Mouse (Mus musculus) midbrain, embryonic 16.5 days (tissue): ENCODE results near the gene Ppp2r5a. TPM values are rescaled to one million over a fixed set of nuclear protein-coding genes. Genes with fewer than 3 reads are reported as not detected.
"Not testable (repeated sequence)": the region's sequence is repeated elsewhere in the genome, so short reads cannot be mapped to it uniquely, and the experiment has no call there.

ENCODE experiments used
- ATAC-seq: fragments of 200-750 bp; cut with Nextera tagmentation; 2 replicates; pipeline ENCODE4 v1.8.0; 2017; ENCODE audit warnings: moderate TSS enrichment
- H3K27ac ChIP-seq: fragments of 300-500 bp; sonication (generic); 2 replicates; pipeline ENCODE4 v1.5.1; 2014; ENCODE audit warnings: mild to moderate bottlenecking, low read length, mixed read lengths
- H3K27me3 ChIP-seq: fragments of 300-500 bp; sonication (generic); 2 replicates; pipeline ENCODE4 v1.6.1; 2014; ENCODE audit warnings: low read depth, low read length, mixed read lengths; ENCODE audit not compliant: control insufficient read depth, insufficient read depth
- H3K36me3 ChIP-seq: fragments of 300-500 bp; sonication (generic); 2 replicates; pipeline ENCODE4 v1.6.1; 2014; ENCODE audit warnings: mild to moderate bottlenecking, low read length, moderate library complexity, mixed read lengths; ENCODE audit not compliant: control insufficient read depth, insufficient read depth
- H3K4me1 ChIP-seq: fragments of 300-500 bp; sonication (generic); 2 replicates; pipeline ENCODE4 v1.6.1; 2014; ENCODE audit warnings: mild to moderate bottlenecking, low read length, mixed read lengths; ENCODE audit not compliant: control insufficient read depth, insufficient read depth
- H3K4me2 ChIP-seq: fragments of 300-500 bp; sonication (generic); 2 replicates; pipeline ENCODE4 v1.6.1; 2014; ENCODE audit warnings: mild to moderate bottlenecking, low read length, mixed read lengths
- H3K4me3 ChIP-seq: fragments of 300-500 bp; sonication (generic); 2 replicates; pipeline ENCODE4 v1.5.1; 2014; ENCODE audit warnings: low read depth, mild to moderate bottlenecking, low read length, moderate library complexity, mixed read lengths
- H3K9ac ChIP-seq: fragments of 300-500 bp; sonication (generic); 2 replicates; pipeline ENCODE4 v1.6.1; 2014; ENCODE audit warnings: low read depth, low read length, mixed read lengths
- H3K9me3 ChIP-seq: fragments of 300-500 bp; sonication (generic); replicated peaks from 2 replicates; pipeline ENCODE4 v1.6.1; 2014; ENCODE audit warnings: mild to moderate bottlenecking, low read length, mixed read lengths; ENCODE audit not compliant: control insufficient read depth, poor library complexity, severe bottlenecking
- WGBS: fragments of 180-500 bp; shearing (Covaris S2); extraction: QIAGEN DNeasy Blood & Tissue Kit; methylation state at CpG from one replicate; pipeline ENCODE4 v1.1.7; 2014; 5-methylcytosine and 5-hydroxymethylcytosine counted together
- polyA plus RNA-seq: library from polyadenylated mRNA; unstranded; fragments of >200 nt; fragmentation: Nextera tagmentation; extraction: Ambion mirVana; gene quantifications from 2 replicates; pipeline ENCODE4 v1.2.1, GENCODE M21; 2015

The Ppp2r5a gene
- polyA plus RNA-seq, 1 experiment from 2014 or later: 6.5 TPM

DNA sequence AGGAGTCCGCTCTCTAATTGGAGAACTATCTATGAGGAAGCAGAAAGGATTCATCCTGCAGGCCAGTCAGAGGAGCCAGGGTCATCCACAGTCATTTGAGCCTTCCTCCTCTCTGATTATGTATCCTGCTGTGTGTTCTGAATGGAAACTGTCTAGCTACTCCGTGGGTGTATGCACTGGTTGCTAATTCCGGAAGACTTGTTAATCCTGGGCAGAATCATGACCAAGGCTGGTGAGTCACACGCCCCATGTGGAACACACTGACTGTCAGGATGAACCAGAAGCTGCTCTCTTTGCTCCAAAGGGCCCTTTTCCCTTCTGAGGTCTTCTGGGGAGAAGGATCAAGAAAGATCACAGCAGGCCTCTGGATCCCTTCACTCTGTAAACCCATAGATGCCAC lies 35.5 kb upstream of the Ppp2r5a start:
- Histone ChIP-seq H3K36me3 (no peaks in the 10 kb centered on the region), H3K4me2 (no peak overlapping the region), H3K27me3 (no peaks in the 10 kb centered on the region), H3K4me3 (no peak overlapping the region), H3K4me1 (peaks cover 3% of the 10 kb centered on the region; the same call in 1 of the 2 replicates), H3K9me3 (no peaks in the 10 kb centered on the region), H3K9ac (no peak overlapping the region), H3K27ac (no peak overlapping the region)
- 38% methylated on average over 4 of the region's 4 CpGs for WGBS
- no peak for ATAC-seq

DNA sequence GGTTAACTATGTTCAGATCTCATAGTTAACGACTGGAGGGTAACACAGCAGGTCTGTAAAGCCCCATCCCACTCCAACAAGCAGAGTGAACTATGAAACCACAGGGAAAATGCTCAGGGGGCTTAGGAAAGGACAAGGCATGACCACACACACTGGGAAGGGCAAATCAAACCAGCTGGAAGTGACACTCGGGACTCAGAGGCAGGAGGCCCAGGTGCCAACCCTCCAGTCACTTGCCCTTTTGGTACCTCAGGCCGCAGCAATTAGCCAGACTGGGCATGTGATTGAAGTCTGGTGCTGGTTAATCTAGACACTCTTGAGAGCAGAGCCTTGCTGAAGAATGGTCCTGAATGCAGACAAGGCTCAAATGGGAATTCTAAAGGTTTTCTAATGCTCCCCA lies 33.6 kb upstream of the Ppp2r5a start:
- no peak overlapping the region for H3K4me3 ChIP-seq
- H3K27me3 ChIP-seq: no peaks in the 10 kb centered on the region
- H3K36me3 ChIP-seq: no peaks in the 10 kb centered on the region
- H3K27ac ChIP-seq: no peak overlapping the region
- peaks cover 3% of the 10 kb centered on the region; the same call in 1 of the 2 replicates for H3K4me1 ChIP-seq
- H3K9me3 ChIP-seq: no peaks in the 10 kb centered on the region
- ATAC-seq: no peak
- H3K9ac ChIP-seq: no peak overlapping the region
- WGBS: 30% methylated on average over 3 of the region's 3 CpGs
- H3K4me2 ChIP-seq: no peak overlapping the region

GRCm38 (mm10) chr1:191435359-191435758 lies 32.3 kb upstream of the Ppp2r5a start:
- Histone ChIP-seq H3K9ac (no peak overlapping the region), H3K4me1 (peaks cover 3% of the 10 kb centered on the region; the same call in 1 of the 2 replicates), H3K27ac (no peak overlapping the region), H3K27me3 (no peaks in the 10 kb centered on the region), H3K4me2 (no peak overlapping the region), H3K4me3 (no peak overlapping the region), H3K36me3 (no peaks in the 10 kb centered on the region), H3K9me3 (no peaks in the 10 kb centered on the region)
- peak; percentile 66; the same call in 1 of the 2 replicates for ATAC-seq
- 5% methylated on average over 1 of the region's 1 CpGs for WGBS

DNA sequence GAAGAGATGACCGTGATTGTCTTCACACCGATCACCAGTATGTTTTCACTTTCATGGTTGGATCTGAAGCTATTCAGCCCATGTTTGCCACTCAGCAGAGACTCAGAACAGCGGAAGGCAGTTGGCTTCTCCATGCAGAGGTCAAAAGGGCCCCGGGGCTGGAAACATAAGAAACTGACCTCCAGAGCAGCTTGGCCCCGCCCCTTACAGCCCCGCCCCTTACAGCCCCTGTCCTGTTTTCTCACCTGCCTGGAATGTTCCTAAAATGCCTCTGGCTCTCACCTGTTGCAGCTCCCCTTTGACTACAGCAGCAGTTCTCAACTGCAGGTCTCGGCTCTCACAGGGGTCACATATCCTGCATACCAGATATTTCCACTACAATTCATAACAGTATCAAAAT lies 29.5 kb upstream of the Ppp2r5a start:
- no peak for ATAC-seq
- no peak overlapping the region for H3K4me3 ChIP-seq
- no peaks in the 10 kb centered on the region for H3K27me3 ChIP-seq
- no peak overlapping the region for H3K4me2 ChIP-seq
- no peak overlapping the region for H3K27ac ChIP-seq
- H3K4me1 ChIP-seq: peaks cover 3% of the 10 kb centered on the region; the same call in 1 of the 2 replicates
- no peaks in the 10 kb centered on the region for H3K36me3 ChIP-seq
- no peak overlapping the region for H3K9ac ChIP-seq
- no peaks in the 10 kb centered on the region for H3K9me3 ChIP-seq
- WGBS: 54% methylated on average over 7 of the region's 7 CpGs

DNA sequence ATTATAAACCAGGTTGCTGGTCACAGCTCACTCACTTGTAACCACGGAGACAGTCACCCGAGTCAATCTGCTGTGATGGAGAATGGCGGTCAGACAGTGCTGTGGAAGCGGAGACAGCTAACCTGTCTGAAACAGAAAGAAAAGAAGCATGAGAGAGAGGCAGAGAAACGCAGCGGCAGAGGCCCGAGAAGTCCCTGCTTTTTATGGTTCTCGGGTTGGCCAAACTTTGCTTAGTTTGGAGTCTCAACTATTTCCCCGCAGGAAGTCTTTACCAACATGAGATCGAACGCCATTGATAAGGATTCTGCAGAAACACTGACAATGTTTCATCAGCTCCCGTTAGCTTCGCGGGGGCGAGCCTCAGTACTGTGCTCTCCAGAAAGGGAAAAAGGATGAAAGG lies 29.0 kb upstream of the Ppp2r5a start:
- Histone ChIP-seq H3K9ac (no peak overlapping the region), H3K36me3 (no peaks in the 10 kb centered on the region), H3K4me2 (no peak overlapping the region), H3K4me3 (no peak overlapping the region), H3K27ac (no peak overlapping the region), H3K4me1 (peaks cover 3% of the 10 kb centered on the region; the same call in 1 of the 2 replicates), H3K27me3 (no peaks in the 10 kb centered on the region), H3K9me3 (no peaks in the 10 kb centered on the region)
- ATAC-seq: no peak
- 80% methylated on average over 15 of the region's 15 CpGs for WGBS

DNA sequence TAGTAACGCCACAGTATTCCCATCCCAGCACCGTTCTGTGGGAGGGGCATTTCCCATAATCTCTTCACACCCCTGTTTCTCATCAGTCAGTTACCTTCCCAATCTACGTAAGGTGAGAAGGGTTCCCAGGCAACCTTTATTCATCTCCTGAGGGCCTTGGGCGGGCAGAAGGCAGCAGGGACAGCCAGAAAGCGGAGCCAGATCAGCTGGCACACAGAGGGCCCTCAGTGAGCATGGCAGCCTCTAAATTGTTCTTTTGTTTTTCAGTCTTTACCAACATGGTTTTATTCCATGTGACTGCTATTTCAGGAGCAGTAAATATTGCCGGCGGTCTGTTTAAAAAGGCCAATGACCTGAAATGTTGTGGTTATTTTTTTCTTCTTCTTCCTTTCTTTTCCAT lies 27.0 kb upstream of the Ppp2r5a start:
- no peak overlapping the region for H3K27ac ChIP-seq
- no peak overlapping the region for H3K9ac ChIP-seq
- H3K27me3 ChIP-seq: no peaks in the 10 kb centered on the region
- no peaks in the 10 kb centered on the region for H3K36me3 ChIP-seq
- WGBS: 80% methylated on average over 7 of the region's 7 CpGs
- H3K4me2 ChIP-seq: no peak overlapping the region
- peaks cover 3% of the 10 kb centered on the region; the same call in 1 of the 2 replicates for H3K4me1 ChIP-seq
- ATAC-seq: no peak
- no peak overlapping the region for H3K4me3 ChIP-seq
- no peaks in the 10 kb centered on the region for H3K9me3 ChIP-seq

- Histone ChIP-seq H3K27ac (no peak overlapping the region), H3K4me1 (no peaks in the 10 kb centered on the region), H3K9me3 (no peaks in the 10 kb centered on the region), H3K27me3 (no peaks in the 10 kb centered on the region), H3K9ac (no peak overlapping the region), H3K36me3 (no peaks in the 10 kb centered on the region), H3K4me3 (no peak overlapping the region), H3K4me2 (no peak overlapping the region)
- no peak for ATAC-seq
- WGBS: 78% methylated on average over 7 of the region's 7 CpGs
Measured at GRCm38 (mm10) chr1:191425884-191426283, 22.8 kb upstream of the Ppp2r5a start.

DNA sequence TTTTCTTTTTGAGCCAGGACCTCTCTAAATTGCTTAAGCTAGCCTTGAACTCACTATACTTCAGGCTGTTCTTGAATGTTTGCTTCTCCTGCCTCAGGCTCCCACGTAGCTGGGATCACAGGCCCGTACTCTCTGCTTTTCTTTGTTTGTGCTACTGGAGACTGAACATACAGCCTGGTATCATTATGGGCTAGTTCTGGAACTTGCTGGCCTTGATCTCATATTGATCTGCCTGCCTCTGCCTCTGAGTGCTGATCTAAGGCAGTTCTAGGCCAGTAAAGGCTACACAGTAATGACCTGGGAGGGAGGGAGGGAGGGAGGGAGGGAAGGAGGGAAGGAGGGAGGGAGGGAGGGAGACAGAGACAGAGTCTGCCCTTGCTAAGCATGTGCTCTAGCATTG lies 20.1 kb upstream of the Ppp2r5a start:
- no peak overlapping the region for H3K9ac ChIP-seq
- ATAC-seq: no peak
- 54% methylated on average over 2 of the region's 2 CpGs for WGBS
- H3K36me3 ChIP-seq: no peaks in the 10 kb centered on the region
- H3K27me3 ChIP-seq: no peaks in the 10 kb centered on the region
- no peaks in the 10 kb centered on the region for H3K9me3 ChIP-seq
- H3K4me2 ChIP-seq: no peak overlapping the region
- no peaks in the 10 kb centered on the region for H3K4me1 ChIP-seq
- no peak overlapping the region for H3K4me3 ChIP-seq
- H3K27ac ChIP-seq: no peak overlapping the region

DNA sequence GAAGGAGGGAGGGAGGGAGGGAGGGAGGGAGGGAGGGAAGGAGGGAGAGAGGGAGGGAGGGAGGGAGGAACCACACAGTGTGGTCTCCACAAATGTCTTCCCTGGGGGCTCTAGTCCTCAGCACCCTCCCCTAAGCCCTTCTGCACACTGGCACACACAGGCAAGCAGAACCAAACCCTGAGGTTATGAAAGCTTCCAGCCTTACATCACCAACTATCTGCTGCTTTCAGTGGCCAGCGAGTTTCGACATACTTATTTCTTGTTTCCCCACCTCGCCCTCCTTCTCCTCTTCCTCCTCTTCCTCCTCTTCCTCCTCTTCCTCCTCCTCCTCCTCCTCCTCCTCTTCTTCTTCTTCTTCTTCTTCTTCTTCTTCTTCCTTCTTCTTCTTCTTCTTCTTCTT lies 19.6 kb upstream of the Ppp2r5a start:
- ATAC-seq, H3K4me1 ChIP-seq, H3K9me3 ChIP-seq, H3K4me3 ChIP-seq, H3K36me3 ChIP-seq, H3K27me3 ChIP-seq, H3K9ac ChIP-seq, H3K4me2 ChIP-seq, H3K27ac ChIP-seq: not testable (repeated sequence)
- 80% methylated on average over 3 of the region's 3 CpGs for WGBS
